8 mouse cellular contexts compared by ENCODE assay signal in genomic region chr6:91776543-91776942, GRCm38 (mm10). TPM values are rescaled to one million over a fixed set of nuclear protein-coding genes. Genes with fewer than 3 reads are reported as not detected.
DNase-seq lines count a peak whose midpoint lies in the region; ATAC-seq and TF ChIP-seq lines count a peak whose summit lies in the region.

No protein-coding gene starts in this region.

- WGBS in kidney, embryonic 14.5 days, result 14% methylated on average over 9 of the region's 9 CpGs
- 10% methylated on average over 9 of the region's 9 CpGs for WGBS in lung, embryonic 14.5 days

- no peaks in the 10 kb centered on the region for H3K36me3 ChIP-seq in kidney, embryonic 14.5 days (ENCODE audit: control insufficient read depth, insufficient read depth, low read length)
- H3K36me3 ChIP-seq in lung, embryonic 14.5 days (ENCODE audit: insufficient read depth), result no peaks in the 10 kb centered on the region

- H3K9ac ChIP-seq in kidney, embryonic 14.5 days (ENCODE audit: low read depth, low read length), result no peak overlapping the region
- no peak overlapping the region for H3K9ac ChIP-seq in lung, embryonic 14.5 days

- H3K4me3 ChIP-seq in kidney, embryonic 14.5 days (ENCODE audit: low read length), result no peak overlapping the region
- no peak overlapping the region for H3K4me3 ChIP-seq in lung, embryonic 14.5 days (ENCODE audit: low read depth, low read length)

- intact Hi-C loops in heart, postnatal 25 days (cut with DNase I), result loop anchor here (1.0 to 5.0 kb wide), 3 partner anchors 76 to 491 kb away; no protein-coding TSS in a partner anchor
- intact Hi-C loops in gastrocnemius, postnatal 14 days (cut with DNase I; ENCODE audit: low total_unique reads), result loop anchor here (2.0 to 10.0 kb wide), 2 partner anchors 76 to 288 kb away; no protein-coding TSS in a partner anchor

- H3K4me1 ChIP-seq in kidney, embryonic 14.5 days (ENCODE audit: control insufficient read depth, insufficient read depth, low read length), result no peaks in the 10 kb centered on the region
- no peaks in the 10 kb centered on the region for H3K4me1 ChIP-seq in lung, embryonic 14.5 days (ENCODE audit: insufficient read depth)

- TF ChIP-seq CTCF in lung, embryonic 14.5 days (IDR thresholded peaks at IDR 0.05; ENCODE audit: low read depth), result peak; percentile 96

- no peaks in the 10 kb centered on the region for H3K9me3 ChIP-seq in kidney, embryonic 14.5 days (ENCODE audit: control insufficient read depth, low read length)
- no peaks in the 10 kb centered on the region for H3K9me3 ChIP-seq in lung, embryonic 14.5 days (ENCODE audit: low read depth, low read length)

- no peak overlapping the region for H3K27ac ChIP-seq in kidney, embryonic 14.5 days (ENCODE audit: low read depth, low read length)
- no peak overlapping the region for H3K27ac ChIP-seq in lung, embryonic 14.5 days (ENCODE audit: low read depth)

- peak; percentile 94 for DNase-seq in heart, adult 11 months
- DNase-seq in heart, postnatal 25 days (ENCODE audit: low spot score), result no peak
- peak; percentile 40 for DNase-seq in WW6 (ENCODE audit: low read depth, low spot score)
- peak; percentile 64 for DNase-seq in gastrocnemius, postnatal 14 days
- DNase-seq in lung, embryonic 14.5 days, result peak; percentile 86
- DNase-seq in ovary, postnatal 36 days (ENCODE audit: low spot score), result peak; percentile 64

- peak; percentile 95 for ATAC-seq in common myeloid progenitor, adult 5-6 weeks (replicated peaks; ENCODE audit: low read depth, poor library complexity, severe bottlenecking)
- peak; percentile 80 for ATAC-seq in kidney, embryonic 14.5 days (ENCODE audit: low FRiP score, low TSS enrichment)
- ATAC-seq in lung, embryonic 14.5 days (ENCODE audit: insufficient read depth), result peak; percentile 70

- no peak overlapping the region for H3K4me2 ChIP-seq in kidney, embryonic 14.5 days (replicated peaks; ENCODE audit: low read depth, low read length)
- H3K4me2 ChIP-seq in lung, embryonic 14.5 days, result no peak overlapping the region

- no peaks in the 10 kb centered on the region for H3K27me3 ChIP-seq in kidney, embryonic 14.5 days (ENCODE audit: control insufficient read depth, insufficient read depth, low read length)
- H3K27me3 ChIP-seq in lung, embryonic 14.5 days (ENCODE audit: insufficient read depth, low read length), result no peaks in the 10 kb centered on the region

RNA-seq across cellular contexts. Expression of gene Grip2, which starts 50.5 kb away (rescaled TPM):
- total RNA-seq in heart, postnatal 25 days (2021), result 10 to 100 TPM; 12.3 to 17.4 TPM
- total RNA-seq in common myeloid progenitor, adult 5-6 weeks (2017), result not detected in 2 replicates
- total RNA-seq in gastrocnemius, postnatal 14 days (2021), result 1 to 10 TPM; 2.6 to 4.0 TPM
- polyA plus RNA-seq in kidney, embryonic 14.5 days (2014; fragmentation: Nextera tagmentation; extraction: Ambion mirVana), result 0.06 and 0.20 TPM in 2 replicates
- polyA plus RNA-seq in lung, embryonic 14.5 days (2014; fragmentation: Nextera tagmentation; extraction: Ambion mirVana), result 0.14 and 0.37 TPM in 2 replicates
